Mouse (Mus musculus) bone marrow macrophage, adult 2 months (primary cell): Measurements from ENCODE around the gene Sc5d.

Source experiments
- CTCF ChIP-seq: IDR thresholded peaks from 2 replicates; pipeline ENCODE4 v1.5.1; 2012; ENCODE audit warnings: low read depth, mild to moderate bottlenecking, low read length, moderate library complexity
- POLR2A ChIP-seq: IDR thresholded peaks from 2 replicates; pipeline ENCODE4 v1.6.1; 2012; ENCODE audit warnings: mild to moderate bottlenecking, low read depth, low read length, borderline replicate concordance

DNA sequence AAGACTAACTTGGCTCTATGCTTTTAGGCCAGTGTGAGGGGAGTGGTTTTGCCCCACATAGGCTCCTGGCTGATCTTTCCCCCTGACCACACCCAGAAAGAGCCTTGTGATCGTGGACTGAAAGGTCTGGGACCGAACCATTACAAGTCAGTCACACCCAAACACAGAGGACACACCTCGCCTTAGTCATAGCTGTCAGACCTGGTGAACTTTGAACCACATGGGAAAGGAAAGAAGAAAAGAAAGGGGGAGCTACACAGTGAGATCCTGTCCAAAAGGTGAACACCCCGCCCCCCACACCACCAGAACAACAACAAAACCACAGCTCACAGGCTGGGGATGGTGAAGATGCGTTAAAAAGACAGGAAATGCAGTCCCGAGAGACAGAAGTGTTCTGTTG is 14.9 kb downstream of the Sc5d start:
- TF ChIP-seq POLR2A (no peak), CTCF (no peak)
